Mouse (Mus musculus) fat pad, adult 2 months (tissue): ENCODE measurements around the gene Panx1.

ENCODE experiments used
- DNase-seq: peaks from one replicate; pipeline ENCODE4 v3.0.0-alpha.2; 2011; ENCODE audit warnings: low read depth, low spot score; ENCODE audit errors: extremely low read depth

Panx1 gene

DNA sequence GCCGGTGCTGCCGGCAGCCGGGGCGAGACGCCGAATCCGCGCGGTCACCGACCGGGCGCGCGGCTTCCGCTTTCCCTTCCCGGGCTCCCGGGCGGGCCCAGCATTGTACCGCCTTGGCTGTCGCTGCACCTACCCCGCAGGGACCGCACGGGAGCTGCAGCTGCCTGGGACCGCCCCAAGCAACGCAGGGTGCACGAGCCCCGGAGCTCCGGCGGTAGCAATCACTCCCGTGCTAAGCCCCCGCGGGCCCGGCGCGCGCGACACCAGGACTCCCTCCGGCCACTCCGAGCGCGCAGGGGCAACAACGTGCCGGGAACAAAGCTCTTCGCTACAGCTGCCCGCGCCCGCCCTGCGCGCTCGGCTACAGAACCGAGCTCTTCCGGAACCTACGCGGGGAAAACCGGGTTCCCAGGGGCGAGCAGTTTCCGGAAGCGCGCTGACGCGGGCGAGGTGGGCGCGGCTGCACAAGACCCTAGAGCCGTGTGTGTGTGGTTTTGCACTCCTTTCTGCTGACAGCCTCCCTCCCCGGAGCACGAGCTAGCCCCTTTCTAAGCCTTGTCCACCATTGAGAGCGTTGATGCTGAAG, at the start of gene Panx1:
Panx1 (minus strand) TSS at position 395 of the 586 bp plus-strand sequence.
- DNase-seq, result no peak

DNA sequence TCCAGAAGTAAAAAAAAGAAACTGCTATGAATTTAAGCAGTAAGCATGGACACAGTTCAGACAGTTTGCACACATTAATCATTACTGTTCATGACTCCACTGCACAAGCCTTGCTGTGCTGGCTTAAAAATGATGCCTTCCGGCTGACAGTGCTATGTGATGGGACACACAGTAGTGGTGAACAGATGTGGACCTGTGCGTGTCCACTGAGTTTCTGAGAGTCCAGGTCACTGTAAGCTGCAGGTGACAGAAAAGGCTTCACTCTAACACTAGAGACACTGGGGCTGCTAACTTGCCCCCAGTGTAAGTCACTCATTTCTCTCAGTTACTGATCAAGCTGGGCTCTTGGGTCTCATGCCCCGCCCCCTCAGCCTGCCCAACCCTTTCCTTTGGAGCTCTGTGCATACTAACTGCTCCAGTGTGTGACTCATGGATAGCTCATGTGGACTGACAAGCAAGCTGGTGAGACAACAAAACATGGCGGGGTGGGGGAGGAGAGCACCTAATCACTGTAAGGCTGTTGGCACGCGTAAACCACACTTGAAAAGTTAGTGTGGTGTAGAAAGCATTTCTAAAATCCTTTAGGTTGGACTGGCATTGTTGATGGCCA, 23.5 kb upstream of the Panx1 start:
- no peak for DNase-seq

DNA sequence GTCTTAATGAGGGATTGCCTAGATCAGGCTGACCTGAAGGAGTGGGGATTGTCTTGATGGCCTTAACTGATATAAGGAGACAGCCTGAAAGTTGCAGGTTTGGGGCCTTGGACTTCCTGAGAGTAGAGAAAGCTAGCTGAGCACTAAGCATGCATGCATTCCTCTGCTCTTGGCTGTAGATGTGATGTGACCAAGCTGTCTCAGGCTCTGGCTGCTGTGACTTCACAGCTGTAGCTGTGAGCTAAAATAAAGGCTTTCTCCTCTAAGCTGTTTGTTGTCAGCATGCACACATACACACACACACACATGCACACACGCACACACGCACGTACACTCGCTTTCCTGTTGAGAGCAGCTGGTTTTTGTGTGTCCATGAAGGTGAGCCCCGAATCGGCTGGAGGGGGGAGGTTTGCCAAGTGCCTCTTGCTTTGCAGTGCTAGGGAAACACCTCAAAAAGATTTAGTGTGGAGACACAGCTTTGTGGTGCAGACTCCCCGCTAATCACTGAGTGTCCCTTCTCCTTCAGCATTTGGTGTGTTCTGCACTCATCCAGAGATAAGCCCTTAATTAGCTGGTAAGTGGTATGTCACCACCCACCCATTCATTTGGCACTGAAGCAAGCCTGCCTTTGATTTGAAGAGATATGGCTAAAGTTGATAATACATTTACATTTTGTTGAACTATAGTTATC, 22.9 kb upstream of the Panx1 start:
- DNase-seq, result no peak

DNA sequence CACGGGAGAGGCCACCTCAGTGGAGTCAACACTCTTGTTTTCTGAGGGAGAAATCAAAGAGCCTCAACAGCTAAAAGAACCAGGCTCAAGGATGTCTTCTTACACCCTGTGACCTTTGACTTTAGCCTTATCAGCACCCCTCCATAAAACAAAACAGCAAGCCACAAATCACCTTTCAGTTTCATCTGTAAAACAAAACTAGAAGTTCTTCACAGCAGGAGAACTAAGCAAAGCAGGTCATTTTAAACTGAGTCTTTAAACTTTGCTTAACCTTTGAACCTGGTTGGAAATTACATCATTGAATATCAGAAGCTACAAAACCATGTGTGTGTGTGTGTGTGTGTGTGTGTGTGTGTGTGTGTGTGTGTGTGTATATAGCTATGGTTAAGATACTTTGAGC, 18.9 kb upstream of the Panx1 start:
- no peak for DNase-seq

DNA sequence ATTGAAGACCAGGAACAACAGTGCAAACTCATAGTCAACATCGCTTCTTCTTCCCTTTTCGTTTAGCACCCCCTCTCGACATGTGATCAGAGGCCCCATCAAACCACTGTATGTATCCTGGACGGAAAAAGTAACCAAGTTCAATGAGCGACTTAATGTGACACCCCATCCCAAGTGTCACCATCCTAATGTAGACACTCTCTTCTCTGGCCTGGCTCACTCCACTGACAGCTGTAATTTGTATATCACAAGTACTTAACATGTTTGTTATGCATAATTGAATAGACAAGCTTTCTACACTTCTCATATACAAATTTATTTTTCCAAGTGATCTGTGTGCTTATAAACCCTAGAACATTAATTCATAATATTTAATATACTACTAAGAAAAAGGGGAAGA, 15.6 kb upstream of the Panx1 start:
- no peak for DNase-seq

GRCm38 (mm10) chr9:15060026-15060425, 14.7 kb upstream of the Panx1 start:
- no peak for DNase-seq

- no peak for DNase-seq
Observed at GRCm38 (mm10) chr9:15045740-15046139, 462 bp upstream of the Panx1 start.

GRCm38 (mm10) chr9:15044391-15045083, 741 bp downstream of the Panx1 start:
- no peak for DNase-seq

GRCm38 (mm10) chr9:15041556-15041955, 3.7 kb downstream of the Panx1 start:
- no peak for DNase-seq

DNA sequence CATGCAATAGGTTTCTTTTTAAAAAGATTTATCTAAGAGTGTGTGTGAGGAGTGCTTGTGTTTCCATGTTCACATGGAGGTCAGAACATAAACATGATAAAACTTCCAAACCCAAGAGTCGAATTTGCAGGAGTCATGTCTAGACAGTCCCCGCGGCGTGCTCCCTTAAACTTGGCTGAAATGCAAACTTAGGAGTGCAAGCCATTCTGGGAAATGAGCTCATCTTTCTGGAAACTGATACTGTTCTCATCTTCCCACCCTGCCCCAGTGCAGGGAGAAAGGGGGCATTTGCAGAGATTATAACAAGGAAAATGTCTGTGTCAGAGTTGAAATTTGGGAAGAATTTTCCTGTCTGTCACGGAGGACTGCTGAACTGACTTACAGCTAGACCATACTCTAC, 5.4 kb downstream of the Panx1 start:
- no peak for DNase-seq

GRCm38 (mm10) chr9:15037704-15038103, 7.6 kb downstream of the Panx1 start:
- DNase-seq, result no peak

DNA sequence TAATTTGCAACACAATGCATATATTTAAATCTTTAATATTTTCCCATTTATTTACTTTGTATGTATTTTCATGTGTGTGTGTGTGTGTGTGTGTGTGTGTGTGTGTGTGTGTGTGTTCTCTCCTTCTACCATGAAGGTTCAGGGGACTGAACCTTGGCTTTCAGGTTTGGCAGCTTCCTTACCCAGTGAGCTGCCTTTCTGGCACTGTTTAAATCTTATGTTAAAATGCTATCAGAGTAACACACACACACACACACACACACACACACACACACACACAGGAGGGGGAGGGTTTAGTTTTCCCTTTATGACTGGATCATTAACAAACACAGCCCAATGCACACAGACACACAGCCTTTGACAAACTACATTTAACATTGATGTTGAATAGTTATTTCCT, 8.0 kb downstream of the Panx1 start:
- DNase-seq, result no peak

DNA sequence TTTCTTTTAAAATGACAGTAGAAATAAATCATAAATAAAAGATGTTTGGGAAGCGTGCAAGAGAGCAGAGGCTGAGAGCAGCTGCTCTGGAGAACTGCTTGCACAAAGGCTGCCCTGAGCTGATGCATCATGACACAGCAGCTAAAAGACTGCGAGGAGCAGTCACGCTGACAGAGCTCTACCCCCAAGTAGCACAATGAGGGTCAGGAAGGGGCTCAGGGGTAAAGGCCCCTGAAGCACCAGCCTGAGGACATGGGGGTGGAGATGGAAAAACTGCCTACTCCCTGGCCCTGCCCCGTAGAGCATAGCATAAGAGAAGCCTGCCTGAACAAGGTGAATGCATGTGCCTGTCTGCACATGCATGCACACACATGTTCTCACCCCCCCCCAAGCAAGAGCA, 8.5 kb downstream of the Panx1 start:
- no peak for DNase-seq

DNA sequence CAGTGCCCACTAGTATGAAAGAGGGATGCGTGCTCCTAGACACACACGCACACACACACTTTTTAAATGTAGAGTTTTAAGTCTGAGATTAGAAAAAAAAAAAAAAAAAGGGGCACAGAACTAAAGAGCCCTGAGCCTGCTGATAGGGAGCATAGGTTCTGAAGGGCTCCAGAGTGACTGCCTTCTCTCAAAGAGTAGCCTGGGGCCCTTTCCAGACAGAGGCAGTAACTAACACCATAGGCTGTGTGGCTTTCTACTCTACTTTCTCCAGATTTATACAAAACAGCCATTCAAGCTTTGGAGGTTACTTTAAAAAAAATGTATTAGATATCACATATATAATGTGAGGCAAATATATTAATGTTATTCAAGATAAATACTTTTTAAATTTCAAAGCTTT, 8.9 kb downstream of the Panx1 start:
- DNase-seq, result no peak

- no peak for DNase-seq
Observed at GRCm38 (mm10) chr9:15035979-15036378, 9.3 kb downstream of the Panx1 start.

DNA sequence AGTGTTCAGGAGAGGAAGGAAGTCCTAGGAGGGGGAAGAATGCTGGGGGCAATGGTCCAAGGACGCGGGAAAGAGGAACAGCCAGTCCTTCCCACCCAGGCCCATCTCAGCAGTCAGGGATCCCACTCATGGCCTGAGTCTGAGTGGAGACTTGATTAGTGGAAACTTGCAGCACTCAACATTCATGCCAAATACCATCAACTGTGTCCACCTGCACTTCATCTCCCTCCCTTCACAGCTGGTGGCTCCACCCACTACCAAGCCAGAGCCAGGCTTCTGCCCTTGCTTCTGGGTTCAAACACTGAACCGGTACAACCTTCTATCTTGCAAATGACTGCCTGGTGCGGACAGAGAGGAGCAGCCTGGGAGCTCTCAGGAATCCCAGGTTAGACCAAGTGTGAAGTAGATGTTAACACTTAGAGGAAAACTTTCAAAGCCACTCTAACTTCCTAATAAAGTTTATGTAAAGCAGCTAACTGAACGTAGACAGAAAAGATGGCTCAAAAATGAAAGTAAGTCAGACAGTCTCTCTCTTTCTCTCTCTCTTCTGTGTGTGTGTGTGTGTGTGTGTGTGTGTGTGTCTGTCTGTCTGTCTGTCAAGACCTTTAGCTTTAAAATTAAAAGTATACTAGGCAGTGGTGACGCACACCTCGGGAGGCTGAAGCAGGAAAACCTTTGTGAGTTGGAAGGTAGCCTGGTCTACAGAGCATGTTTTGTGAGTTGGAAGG, 10.6 kb downstream of the Panx1 start:
- no peak for DNase-seq

DNA sequence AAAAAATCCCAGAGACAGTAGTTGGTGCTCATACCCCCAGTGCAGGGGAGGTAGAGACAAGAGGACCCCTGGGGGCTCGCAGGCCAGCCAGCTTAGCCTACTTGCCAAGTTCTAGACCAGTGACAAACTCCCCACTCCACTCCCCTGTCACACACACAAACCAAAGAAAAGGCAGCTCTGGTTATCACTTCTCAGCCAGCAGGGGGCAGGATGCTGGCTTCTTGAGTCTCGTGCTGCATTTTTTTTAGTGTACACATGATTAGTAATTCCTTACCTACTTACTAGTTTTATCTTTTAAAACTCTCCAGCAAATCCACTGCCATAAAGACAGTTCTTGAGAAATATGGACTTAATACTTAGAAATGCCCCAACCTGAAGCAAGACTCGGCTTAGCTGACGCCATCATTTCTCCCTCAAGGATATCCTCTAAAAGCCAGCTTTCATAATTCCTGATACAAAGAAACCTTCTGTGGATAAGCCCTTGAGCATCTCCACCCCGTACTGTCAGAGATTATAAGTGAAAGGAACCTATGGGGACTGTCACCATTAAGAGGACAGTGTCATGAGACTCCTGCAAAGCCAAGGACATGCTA, 11.6 kb downstream of the Panx1 start:
- peak; percentile 83 for DNase-seq

- no peak for DNase-seq
Observed at GRCm38 (mm10) chr9:15032797-15033196, 12.5 kb downstream of the Panx1 start.

- DNase-seq, result no peak
Observed at GRCm38 (mm10) chr9:15030771-15031170, 14.5 kb downstream of the Panx1 start.

DNA sequence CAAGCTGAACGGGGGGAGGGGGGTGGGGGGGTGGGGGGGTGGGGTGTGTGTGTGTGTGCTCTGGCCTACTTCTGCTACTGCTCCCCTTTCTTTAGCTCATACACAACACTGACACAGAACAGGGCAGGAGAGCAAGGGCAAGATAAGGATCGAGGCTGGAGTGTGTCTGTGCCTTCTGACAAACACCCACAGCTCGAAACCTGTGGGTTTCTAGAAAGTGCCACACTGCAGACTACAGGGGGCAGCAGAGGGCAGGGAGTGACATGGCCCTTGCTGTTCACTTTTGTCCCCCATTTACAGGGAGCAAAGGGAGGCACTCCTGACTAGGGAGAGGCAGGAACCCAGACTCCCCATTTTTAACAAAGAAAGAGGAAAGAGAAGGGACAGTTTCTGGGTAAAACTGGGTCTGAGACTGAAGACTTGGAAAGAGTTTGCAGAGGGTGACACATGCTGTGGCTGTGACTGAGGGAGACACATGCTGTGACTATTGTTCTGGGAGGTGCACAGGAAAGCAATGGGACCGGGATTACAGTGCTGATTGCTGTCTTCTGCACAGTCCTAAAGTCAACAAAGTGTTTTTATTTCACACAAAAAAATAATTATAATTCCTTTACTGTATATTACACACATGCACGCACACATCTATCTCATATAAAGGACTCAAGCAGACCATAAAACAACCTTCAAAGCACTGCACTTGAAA, 16.1 kb downstream of the Panx1 start:
- DNase-seq, result no peak
